Mouse (Mus musculus) lung, embryonic 14.5 days (tissue): ENCODE data around the gene Uqcc3. TPM values are rescaled to one million over a fixed set of nuclear protein-coding genes. Genes with fewer than 3 reads are reported as not detected.

Experiments used
- ATAC-seq: fragments of 200-750 bp; cut with Nextera tagmentation; 2 replicates; pipeline ENCODE4 v1.8.0; 2017; ENCODE audit warnings: mild to moderate bottlenecking, moderate TSS enrichment, moderate library complexity; ENCODE audit not compliant: insufficient read depth
- DNase-seq: peaks from one replicate; pipeline ENCODE4 v3.0.0-alpha.2; 2015
- H3K27ac ChIP-seq: fragments of 300-500 bp; sonication (generic); 2 replicates; pipeline ENCODE4 v1.5.1; 2014; ENCODE audit warnings: low read depth, mild to moderate bottlenecking, moderate library complexity
- H3K27me3 ChIP-seq: fragments of 300-500 bp; sonication (generic); 2 replicates; pipeline ENCODE4 v1.6.1; 2014; ENCODE audit warnings: low read length, control low read depth; ENCODE audit not compliant: insufficient read depth
- H3K36me3 ChIP-seq: fragments of 300-500 bp; sonication (generic); 2 replicates; pipeline ENCODE4 v1.6.1; 2014; ENCODE audit warnings: control low read depth; ENCODE audit not compliant: insufficient read depth
- H3K4me1 ChIP-seq: fragments of 300-500 bp; sonication (generic); 2 replicates; pipeline ENCODE4 v1.6.1; 2014; ENCODE audit warnings: antibody characterized with exemption, control low read depth; ENCODE audit not compliant: insufficient read depth
- H3K4me2 ChIP-seq: fragments of 300-500 bp; sonication (generic); 2 replicates; pipeline ENCODE4 v1.6.1; 2014; ENCODE audit warnings: mild to moderate bottlenecking
- H3K4me3 ChIP-seq: fragments of 300-500 bp; sonication (generic); 2 replicates; pipeline ENCODE4 v1.5.1; 2014; ENCODE audit warnings: low read depth, low read length
- H3K9ac ChIP-seq: fragments of 300-500 bp; sonication (generic); 2 replicates; pipeline ENCODE4 v1.6.1; 2014
- H3K9me3 ChIP-seq: fragments of 300-500 bp; sonication (generic); 2 replicates; pipeline ENCODE4 v1.6.1; 2016; ENCODE audit warnings: low read depth, low read length, control low read depth
- CTCF ChIP-seq: IDR thresholded peaks from 2 replicates; pipeline ENCODE4 v1.5.1; 2016; ENCODE audit warnings: antibody characterized with exemption, low read depth
- WGBS: fragments of 180-500 bp; shearing (Covaris S2); extraction: QIAGEN DNeasy Blood & Tissue Kit; methylation state at CpG from one replicate; pipeline ENCODE4 v1.1.7; 2014; 5-methylcytosine and 5-hydroxymethylcytosine counted together
- polyA plus RNA-seq: library from polyadenylated mRNA; unstranded; fragments of >200 nt; fragmentation: Nextera tagmentation; extraction: Ambion mirVana; gene quantifications from 2 replicates; pipeline ENCODE4 v1.2.1, GENCODE M21; 2014

The Uqcc3 gene
- polyA plus RNA-seq, 1 experiment from 2014 or later = 53.9 TPM

- H3K4me2 ChIP-seq = no peak overlapping the region
- DNase-seq = no peak
- ATAC-seq = no peak
- no peak overlapping the region for H3K27ac ChIP-seq
- peaks cover 25% of the 10 kb centered on the region; the same call in 1 of the 2 replicates for H3K36me3 ChIP-seq
- 0 out of 2 replicates have a peak, but pooled peaks cover 7% of the 10 kb centered on the region for H3K4me1 ChIP-seq
- no peak for TF ChIP-seq CTCF
- H3K9me3 ChIP-seq = no peaks in the 10 kb centered on the region
- H3K9ac ChIP-seq = no peak overlapping the region
- H3K27me3 ChIP-seq = no peaks in the 10 kb centered on the region
- WGBS = 67% methylated on average over 5 of the region's 5 CpGs
- H3K4me3 ChIP-seq = no peak overlapping the region
These were observed 32.4 kb downstream of the Uqcc3 start for GRCm38 (mm10) chr19:8848356-8848755.

GRCm38 (mm10) chr19:8844371-8845129 is 36.2 kb downstream of the Uqcc3 start:
- Histone ChIP-seq H3K27me3 (no peaks in the 10 kb centered on the region), H3K9me3 (no peaks in the 10 kb centered on the region), H3K4me1 (no peaks in the 10 kb centered on the region), H3K27ac (no peak overlapping the region), H3K9ac (no peak overlapping the region), H3K4me2 (no peak overlapping the region), H3K4me3 (no peak overlapping the region), H3K36me3 (peaks cover 32% of the 10 kb centered on the region; the same call in 1 of the 2 replicates)
- ATAC-seq (no peak), DNase-seq (peak; percentile 93)
- TF ChIP-seq CTCF = peak; percentile 80
- WGBS = 64% methylated on average over 5 of the region's 5 CpGs

GRCm38 (mm10) chr19:8842961-8843360 is 37.8 kb downstream of the Uqcc3 start:
- peaks cover 11% of the 10 kb centered on the region for H3K4me1 ChIP-seq
- no peak overlapping the region for H3K4me3 ChIP-seq
- no peak for DNase-seq
- H3K9ac ChIP-seq = no peak overlapping the region
- H3K36me3 ChIP-seq = peaks cover 32% of the 10 kb centered on the region; the same call in 1 of the 2 replicates
- no peaks in the 10 kb centered on the region for H3K27me3 ChIP-seq
- WGBS = 83% methylated on average over 6 of the region's 6 CpGs
- H3K9me3 ChIP-seq = no peaks in the 10 kb centered on the region
- no peak for ATAC-seq
- no peak overlapping the region for H3K27ac ChIP-seq
- no peak overlapping the region for H3K4me2 ChIP-seq
- no peak for TF ChIP-seq CTCF

- WGBS = 89% methylated on average over 7 of the region's 7 CpGs
- peak overlapping the region; percentile 78 for H3K4me2 ChIP-seq
- H3K36me3 ChIP-seq = peaks cover 13% of the 10 kb centered on the region; the same call in 1 of the 2 replicates
- no peak for DNase-seq
- no peaks in the 10 kb centered on the region for H3K27me3 ChIP-seq
- no peak overlapping the region for H3K27ac ChIP-seq
- no peaks in the 10 kb centered on the region for H3K9me3 ChIP-seq
- TF ChIP-seq CTCF = no peak
- ATAC-seq = no peak
- peak overlapping the region; percentile 61 for H3K9ac ChIP-seq
- peaks cover 13% of the 10 kb centered on the region for H3K4me1 ChIP-seq
- peak overlapping the region; percentile 47 for H3K4me3 ChIP-seq
These were observed 39.7 kb downstream of the Uqcc3 start for GRCm38 (mm10) chr19:8841012-8841411.

- WGBS = 24% methylated on average over 29 of the region's 29 CpGs
- TF ChIP-seq CTCF = 0 out of 2 replicates have a peak, but pooled peaks have one; percentile 7
These were observed 40.6 kb downstream of the Uqcc3 start for GRCm38 (mm10) chr19:8839908-8840791.

GRCm38 (mm10) chr19:8839103-8839907 is 41.4 kb downstream of the Uqcc3 start, which contains the start of gene Gng3:
Gng3 (minus strand) TSS chr19:8839194.
- TF ChIP-seq CTCF = no peak
- 64% methylated on average over 11 of the region's 11 CpGs for WGBS
- ATAC-seq = no peak
- Histone ChIP-seq H3K4me3 (peak within 1 kb of the TSS; percentile 54), H3K27me3 (no peaks in the 10 kb centered on the region), H3K27ac (peak within 1 kb of the TSS; percentile 98), H3K9ac (peak within 1 kb of the TSS; percentile 59), H3K4me1 (peaks cover 13% of the 10 kb centered on the region), H3K4me2 (peak within 1 kb of the TSS; percentile 78), H3K9me3 (no peaks in the 10 kb centered on the region), H3K36me3 (peaks cover 18% of the 10 kb centered on the region)
- DNase-seq = no peak

More at GRCm38 (mm10) chr19:8839908-8840791, 40.6 kb downstream of the Uqcc3 start:
- Histone ChIP-seq H3K36me3 (peaks cover 10% of the 10 kb centered on the region), H3K9me3 (no peaks in the 10 kb centered on the region), H3K4me2 (peak overlapping the region; percentile 78), H3K27ac (no peak overlapping the region), H3K9ac (peak overlapping the region; percentile 61), H3K4me3 (peak overlapping the region; percentile 47), H3K4me1 (peaks cover 13% of the 10 kb centered on the region), H3K27me3 (no peaks in the 10 kb centered on the region)
- ATAC-seq = peak; percentile 35
- peak; percentile 85 for DNase-seq
